Mouse (Mus musculus): ENCODE measurements around the gene Tbx21.

Tbx21 gene

DNA sequence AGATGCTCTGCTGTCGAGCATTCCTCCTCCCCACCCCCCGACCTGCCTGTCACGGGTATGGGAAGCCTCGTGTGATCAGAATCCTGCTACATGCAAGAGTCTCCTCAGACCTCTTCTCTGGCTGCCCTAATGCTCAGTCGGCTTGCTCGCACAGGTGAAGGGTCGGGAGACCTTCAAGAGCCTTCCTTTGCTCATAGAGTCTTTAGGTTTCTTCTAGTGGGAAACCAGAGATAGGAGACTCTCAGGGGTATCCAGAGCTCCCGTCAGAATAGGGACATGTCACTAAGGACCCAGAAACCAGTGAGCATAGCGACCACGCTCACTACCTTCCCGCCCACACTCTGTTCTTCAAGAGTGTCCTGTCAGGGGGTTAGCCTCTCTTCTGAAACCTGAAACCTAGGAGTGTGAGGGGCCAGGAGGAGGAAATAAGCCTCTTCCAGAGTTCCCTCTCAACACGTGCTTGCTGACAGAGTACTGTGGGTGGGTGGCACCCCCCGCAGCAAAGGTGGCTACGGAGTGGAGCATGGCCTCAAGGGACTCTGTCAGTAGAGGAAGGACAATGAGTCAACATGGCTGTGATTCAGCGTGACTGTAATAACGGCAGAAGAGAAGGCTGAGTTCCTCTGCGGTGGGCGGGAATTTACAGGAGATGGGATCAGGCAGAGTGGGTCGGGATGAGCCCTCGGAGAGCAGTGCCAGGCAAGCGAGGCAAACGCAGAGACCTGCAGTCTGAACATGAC is 31.6 kb downstream of the Tbx21 start:
- 35% methylated on average over 22 of the region's 22 CpGs for WGBS

DNA sequence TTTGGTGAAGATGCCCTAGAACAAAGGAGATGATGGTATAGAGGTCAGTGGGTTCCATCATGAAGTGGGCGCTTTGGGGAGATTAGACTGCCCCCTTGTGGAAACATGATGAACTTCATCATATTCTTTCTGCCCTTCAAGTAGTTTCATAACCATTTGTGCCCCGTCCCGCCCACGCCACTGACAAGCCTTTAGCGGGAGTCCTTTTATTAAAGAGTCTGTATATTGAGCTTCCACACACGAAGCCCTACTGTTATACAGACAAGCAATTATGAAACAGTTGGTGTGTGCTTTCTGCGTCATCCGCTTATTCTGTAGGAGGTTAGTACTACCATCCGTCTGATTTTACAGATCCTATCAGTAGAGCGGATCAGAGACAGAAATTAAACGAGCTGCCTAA is 32.2 kb downstream of the Tbx21 start:
- WGBS, result 28% methylated on average over 11 of the region's 11 CpGs

DNA sequence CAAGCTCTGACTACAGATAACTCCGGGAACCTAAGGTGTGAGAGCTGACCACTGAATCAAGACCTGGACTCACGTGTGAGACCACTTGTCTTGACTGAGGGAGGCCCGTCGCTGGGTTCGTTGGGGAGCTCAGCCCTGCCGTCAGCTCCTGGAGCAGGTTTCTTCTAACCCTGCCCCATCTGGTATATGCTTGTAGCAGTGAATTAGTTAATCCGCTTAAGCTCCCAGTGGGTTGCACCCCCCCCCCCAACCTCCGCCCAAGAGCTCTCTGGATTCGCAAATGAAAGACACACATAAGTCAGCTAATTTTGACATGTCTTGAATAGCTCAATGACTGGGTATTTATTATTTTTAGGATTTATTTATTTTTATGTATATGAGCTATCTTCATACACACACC is 34.8 kb downstream of the Tbx21 start:
- WGBS, result 55% methylated on average over 9 of the region's 9 CpGs

DNA sequence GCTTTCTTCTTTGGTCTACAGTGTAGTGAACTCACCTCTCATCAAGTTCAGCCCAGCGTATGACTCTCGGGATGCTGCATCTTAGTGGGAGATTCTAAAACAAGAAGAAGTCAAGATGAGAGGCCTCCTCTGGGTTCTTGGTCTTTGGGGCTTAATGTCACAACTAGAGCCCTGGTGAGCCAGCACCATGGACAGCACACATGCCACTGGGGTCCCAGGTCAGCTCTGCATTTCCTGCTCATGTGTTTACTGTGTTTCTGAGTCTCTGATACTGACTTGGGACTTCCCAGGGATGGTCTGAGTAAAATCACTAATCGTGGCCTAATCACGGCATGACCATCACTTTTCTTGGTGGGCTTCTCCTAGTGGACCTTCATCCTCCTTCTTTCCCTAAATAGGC is 36.4 kb downstream of the Tbx21 start:
- WGBS, result 84% methylated on average over 4 of the region's 4 CpGs

DNA sequence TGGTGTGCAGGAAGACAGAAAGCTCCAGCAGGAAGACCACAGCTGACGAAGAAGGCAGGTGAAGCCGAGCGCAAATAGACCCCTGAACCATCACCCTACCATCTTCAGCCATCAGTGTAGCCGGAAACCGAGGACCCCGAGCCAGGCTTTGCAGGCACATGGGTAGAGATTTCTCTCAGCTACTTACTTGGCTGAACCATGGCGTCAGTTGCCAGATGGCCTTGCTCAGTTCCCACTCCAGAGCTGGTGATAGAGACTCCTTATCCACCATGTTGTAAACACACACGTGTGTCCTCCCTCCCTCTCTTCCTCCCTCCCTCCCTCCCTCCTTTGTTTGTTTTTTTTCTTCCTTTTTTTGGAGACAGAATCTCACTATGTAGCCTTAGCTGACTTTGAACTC is 40.9 kb downstream of the Tbx21 start:
- WGBS, result 72% methylated on average over 8 of the region's 8 CpGs

DNA sequence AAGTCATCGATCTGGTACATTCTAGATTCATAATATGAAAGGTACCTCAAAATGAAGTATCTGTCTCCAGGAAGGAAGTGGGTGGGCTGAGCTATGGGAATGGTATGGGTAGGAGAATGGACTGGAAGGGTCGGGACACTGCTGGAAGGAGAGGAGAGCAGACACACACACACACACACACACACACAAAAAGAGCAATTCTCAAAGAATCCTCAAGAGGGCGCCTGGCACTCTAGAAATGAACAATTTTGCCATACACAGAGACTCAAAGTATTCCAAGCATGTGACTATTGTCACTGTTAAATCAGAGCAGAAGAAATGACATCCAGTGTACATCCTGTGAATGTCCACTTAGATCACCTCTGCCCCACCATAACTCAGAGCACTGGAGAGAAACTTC is 42.6 kb downstream of the Tbx21 start:
- WGBS, result 25% methylated on average over 3 of the region's 3 CpGs

DNA sequence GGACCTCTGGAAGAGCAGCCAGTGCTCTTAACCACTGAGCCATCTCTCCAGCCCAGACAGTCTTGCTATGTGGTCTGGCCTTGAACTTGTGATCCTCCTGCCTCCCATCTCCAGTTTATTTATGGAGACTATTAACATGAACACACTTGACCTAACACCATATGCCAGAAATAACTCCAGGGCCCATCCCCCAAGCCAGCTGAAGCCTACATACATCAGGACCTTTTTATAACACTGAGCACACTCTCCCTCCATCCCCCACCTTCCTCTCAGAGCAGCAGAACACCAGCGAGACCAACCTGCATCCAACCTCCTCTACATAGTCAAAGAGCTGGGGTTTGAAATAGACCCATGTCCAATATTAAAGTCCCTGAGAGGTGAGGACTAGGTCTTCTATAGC is 44.0 kb downstream of the Tbx21 start:
- 33% methylated on average over 1 of the region's 1 CpGs for WGBS

DNA sequence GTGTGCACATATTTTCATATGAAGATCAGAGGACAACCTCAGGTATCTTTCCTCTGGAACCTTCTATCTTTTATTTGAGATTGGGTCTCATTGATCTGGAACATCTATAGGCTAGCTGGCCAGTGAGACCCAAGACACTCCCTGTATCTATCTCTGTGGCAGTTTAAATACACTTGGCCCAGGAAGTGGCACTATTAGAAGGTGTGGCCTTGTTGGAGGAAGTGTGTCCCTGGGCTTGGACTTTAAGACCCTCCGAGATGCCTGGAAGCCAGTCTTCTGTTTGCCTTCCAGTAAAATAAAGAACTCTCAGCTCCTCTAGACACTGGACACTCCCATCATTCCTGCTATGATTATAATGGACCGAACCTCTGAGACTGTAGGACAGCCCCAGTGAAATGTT is 45.4 kb downstream of the Tbx21 start:
- WGBS, result 91% methylated on average over 2 of the region's 2 CpGs

DNA sequence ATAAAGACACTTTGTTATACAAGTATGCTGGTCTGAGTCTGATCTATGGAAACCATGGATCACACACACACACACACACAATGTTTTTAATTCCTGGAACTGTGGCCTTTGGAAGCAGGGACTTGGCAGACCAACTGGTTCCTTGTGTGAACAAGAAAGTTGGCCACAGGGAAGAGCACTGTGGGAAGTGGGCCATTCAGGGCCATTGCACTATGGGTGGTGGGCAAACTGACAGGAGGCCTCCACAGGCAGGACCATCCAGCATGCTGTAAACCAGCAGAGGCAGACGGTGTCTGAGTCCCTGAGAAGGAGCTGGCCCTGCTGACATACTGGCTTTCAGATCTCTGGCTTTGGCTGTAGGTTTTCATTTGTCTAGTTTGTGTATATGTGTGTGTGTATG is 45.8 kb downstream of the Tbx21 start:
- WGBS, result 87% methylated on average over 1 of the region's 1 CpGs

DNA sequence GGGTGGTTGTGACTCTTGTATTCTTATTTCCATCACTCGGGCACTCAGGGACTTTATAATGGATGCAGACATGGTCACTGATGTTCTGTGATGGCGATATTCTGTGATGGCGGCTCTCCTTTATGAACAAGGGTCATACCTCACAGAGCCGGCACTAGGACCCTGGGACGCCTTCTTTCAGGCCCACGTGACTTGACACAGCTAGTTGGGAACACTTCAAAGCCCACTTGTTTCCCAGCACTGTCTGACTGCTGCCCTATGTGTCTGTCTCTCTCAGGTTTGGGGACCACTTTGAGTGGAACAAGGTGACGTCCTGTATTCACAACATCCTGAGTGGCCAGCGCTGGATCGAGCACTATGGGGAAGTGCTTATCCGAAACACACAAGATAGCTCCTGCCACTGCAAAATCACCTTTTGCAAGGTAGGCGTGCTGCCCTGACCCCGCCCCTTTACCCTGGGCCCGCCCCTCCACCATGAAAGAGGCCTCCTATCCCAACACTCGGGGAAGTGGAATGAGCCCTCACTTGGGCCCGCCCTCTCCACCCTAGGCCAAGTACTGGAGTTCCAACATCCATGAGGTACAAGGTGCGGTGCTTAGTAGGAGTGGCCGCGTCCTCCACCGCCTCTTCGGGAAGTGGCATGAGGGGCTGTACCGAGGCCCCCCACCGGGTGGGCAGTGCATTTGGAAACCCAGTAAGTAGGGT is 48.3 kb downstream of the Tbx21 start:
- WGBS, result 73% methylated on average over 22 of the region's 22 CpGs

DNA sequence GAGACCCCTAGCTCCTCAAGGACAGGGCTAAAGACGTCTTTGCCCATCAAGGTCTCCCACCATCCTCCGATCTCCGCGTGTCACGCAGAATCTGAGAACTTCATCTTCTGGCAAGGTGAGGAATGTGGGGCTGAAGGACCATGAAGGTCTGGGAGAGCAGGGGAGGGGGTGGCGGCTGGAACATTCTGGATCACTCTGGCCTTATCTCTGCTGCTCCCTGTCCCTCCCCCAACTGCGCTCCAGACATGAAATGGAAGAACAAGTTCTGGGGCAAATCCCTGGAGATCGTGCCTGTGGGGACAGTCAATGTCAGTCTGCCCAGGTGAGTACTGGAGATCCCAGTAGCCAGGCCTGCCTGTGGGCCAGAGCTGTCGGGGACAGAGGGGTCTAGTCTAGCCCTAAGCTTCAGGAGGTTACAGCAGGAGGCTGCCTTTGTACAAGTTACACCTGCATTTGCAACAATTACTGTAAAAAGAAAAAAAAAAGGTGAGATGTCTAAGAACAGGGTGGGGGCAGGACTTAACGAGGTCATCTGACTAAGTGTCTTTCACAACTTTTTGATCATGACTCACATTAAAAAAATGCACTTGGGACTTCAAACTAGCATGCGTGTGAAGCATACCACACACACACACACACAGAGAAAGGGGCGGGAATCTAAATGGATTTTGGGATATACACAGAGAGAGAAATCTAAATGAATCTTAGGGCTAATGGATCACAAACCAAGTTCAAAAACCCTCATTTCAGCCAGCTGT is 49.4 kb downstream of the Tbx21 start:
- 89% methylated on average over 12 of the region's 12 CpGs for WGBS

DNA sequence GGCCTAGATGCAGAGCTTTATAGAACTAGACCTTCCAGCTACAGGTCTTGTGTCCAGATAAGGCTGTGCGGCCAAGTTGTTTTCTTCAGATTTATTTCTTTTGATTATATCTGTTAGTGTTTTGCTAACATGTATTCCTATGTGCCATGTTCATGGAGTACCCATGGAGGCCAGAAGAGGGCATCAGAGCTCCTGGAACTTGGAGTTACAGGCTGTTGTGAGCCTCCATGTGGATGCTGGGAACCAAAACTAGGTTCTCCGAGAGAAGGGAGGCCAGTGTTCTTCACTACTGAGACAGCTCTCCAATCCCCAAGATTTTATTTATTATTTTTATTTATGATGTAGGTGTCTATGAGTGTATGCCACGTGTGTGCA is 51.2 kb downstream of the Tbx21 start:
- 87% methylated on average over 3 of the region's 3 CpGs for WGBS

DNA sequence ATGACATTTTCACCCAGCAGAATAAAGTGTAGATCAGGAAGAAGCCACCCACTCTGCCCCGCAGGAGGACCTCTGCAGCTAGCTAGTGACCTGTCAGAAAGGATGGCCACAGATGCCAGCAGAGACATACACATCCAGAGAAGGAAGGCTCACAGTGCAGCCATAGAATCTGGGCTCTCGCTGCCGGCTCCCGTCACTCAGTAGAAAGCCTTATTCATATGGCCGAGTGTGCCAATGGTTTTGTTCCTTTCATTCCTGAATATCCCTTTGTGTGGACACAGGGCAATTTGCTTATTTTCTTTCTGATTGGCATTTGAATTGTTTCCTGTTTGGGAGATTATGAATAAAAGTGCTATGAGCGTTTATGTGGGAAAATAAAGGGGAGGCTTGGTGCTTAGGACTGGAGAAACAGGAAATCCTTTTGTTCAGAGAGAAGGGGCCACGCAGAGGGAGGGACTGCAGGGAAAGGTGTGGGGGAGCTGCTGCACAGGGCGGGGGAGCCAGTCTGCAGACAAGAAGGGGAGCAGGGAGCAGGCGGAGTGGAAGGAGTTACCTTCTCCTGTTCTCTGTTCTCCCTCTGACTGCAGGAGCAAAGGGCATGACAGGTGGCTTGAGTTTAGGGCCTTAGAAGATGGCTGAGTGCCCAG is 51.7 kb downstream of the Tbx21 start:
- 51% methylated on average over 9 of the region's 9 CpGs for WGBS

DNA sequence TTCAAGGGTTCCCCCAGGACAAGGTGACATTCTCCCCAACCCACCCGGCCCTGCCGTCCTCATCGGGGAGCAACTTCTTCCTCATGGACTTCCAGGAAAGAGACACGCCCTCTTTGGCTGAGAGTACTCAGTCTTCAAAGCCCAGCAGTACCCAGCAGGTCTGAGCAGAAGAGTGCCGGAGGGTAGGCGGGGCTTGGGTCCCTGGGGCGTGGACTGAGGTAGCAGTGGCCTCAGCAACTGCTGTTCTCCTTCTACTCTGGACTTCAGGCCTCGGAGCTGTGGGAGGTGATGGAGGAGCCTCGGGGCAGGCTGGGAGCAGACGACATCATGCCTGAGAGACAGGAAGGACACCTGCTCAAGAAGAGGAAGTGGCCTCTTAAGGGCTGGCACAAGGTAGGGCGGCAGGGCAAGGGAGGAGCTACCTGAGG is 62.9 kb downstream of the Tbx21 start:
- 36% methylated on average over 11 of the region's 11 CpGs for WGBS

DNA sequence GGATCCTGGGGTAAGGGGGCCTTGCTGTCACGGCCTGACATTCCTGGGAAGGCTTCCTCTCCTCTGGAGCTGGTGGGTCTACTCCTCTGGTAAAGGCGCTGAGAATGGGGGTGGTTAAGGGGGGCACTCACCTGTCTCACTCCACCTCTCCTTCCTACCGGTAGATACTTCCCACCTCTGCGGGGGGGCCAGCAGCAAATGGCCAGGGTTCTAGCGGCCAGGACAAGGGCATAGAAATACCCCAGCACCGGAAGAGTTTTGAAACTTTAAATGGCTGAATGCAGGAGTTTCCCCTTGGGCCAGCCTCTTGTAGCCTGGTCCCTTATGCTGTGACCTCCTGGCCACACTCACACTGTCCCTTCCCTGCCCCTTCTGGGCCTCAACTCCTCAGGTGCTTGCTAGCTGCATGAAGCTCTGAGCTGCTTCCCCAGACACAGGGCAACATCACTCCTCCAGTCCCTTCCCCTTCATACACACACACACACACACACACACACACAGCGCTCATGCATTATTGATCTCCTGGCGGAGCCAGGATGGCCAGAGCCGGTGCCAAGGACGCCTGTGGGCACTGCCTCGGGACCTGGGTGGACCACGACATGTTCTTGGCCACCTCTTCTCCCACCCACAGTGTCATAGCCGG is 64.1 kb downstream of the Tbx21 start:
- WGBS, result 6% methylated on average over 13 of the region's 13 CpGs

DNA sequence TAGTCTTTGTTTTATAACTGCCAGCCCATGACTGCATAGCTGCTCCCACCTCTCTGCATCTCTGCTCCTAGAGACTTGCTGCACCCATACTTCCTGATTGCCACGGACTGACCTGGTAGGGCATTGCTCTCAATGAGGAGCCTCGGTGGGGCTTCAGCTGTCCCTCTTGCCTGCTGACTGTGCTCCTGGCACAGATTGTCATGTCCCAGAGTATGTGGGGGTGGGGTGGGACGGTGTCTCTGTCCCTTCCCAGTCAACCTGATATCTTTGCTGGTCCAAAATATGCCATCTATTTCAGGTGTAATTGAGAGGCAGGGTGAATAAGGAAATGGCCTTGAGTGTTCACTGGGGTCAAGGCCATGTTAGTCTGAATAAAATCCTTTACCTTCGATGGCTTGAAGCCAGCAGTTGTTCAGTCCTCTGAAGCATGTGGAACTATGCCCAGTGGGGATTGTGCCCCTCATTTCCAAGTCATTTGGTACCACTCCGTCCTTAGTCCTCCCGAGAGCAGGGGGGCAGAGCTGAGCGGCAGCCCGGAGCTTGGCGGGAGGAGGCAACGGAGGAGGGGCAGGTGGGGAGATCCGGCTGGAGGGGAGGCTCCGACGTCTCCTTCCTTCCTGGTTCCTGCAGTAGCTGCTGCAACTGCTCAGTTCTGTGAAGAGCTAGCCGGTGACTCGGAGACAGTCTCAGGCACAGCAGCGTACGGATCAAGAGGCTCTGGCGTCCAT is 64.8 kb downstream of the Tbx21 start, which contains the start of gene Osbpl7:
Gene Osbpl7 (plus strand): TSS at position 413 of the 728 bp plus-strand sequence.
- WGBS, result 3% methylated on average over 18 of the region's 18 CpGs

DNA sequence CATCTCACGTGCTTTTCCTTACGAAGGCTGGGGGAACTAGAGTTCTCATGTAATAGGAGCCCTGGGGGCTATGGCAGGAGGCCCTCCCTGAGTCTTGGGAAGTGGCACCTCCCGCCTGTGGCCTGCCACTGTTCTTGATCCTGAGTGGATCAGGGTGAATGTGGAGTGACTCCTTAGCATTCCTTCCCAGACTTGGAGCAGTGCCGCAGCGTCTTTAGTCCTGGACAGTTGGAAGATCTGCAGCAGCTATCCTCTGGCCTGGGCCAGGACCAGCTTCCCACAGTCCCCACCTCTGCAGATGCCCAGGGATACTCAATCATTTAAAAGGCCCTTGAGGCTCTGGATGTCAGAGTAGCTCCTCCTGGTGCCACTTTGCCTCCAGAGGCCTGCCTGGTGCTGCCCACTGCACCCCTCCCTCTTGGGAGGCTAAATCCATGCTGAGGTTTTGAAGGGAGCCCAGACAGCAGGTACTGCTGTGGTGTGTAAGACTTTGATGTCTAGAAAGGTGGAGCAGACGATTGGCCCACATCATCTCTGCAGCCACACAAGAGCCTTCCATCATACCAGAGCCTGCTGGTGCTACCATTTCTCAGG is 65.5 kb downstream of the Tbx21 start:
- WGBS, result 76% methylated on average over 6 of the region's 6 CpGs

DNA sequence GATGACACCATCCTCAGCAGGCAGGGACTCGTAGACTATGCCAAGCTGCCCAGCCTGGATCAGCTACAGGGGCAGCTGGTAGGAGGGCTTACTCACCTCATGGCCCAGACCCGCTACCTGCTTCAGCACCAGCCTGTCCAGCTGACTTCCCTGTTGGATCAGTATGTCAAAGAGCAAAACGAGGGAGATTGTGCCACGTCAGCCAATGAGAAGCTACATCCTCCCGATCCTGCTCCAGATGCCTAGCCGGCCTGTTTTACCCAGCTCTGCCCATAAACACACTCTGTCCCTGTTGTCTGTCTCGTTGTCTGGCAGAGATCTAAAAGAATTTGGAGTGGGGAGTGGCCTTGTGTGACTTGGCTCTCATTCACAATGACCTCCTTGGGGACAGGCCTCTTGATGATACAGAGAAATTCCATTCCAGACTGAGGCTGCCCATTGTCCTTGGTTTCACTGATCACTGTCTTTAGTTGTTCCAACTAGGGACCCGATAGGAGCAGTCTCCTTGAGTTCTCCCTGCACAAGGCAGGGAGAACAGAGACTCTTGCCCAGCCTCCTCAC is 67.0 kb downstream of the Tbx21 start:
- WGBS, result 65% methylated on average over 8 of the region's 8 CpGs

All from cerebral cortex, adult 2 months (tissue).